Mouse (Mus musculus): Measurements from ENCODE around the gene Camta1.

- no peak for TF ChIP-seq POLR2A (IDR thresholded peaks at IDR 0.05; ENCODE audit: borderline replicate concordance, insufficient read depth, low read length)
- TF ChIP-seq CTCF (IDR thresholded peaks at IDR 0.05; ENCODE audit: borderline replicate concordance, insufficient read depth, low read depth, low read length): no peak
Observed at GRCm38 (mm10) chr4:151711406-151711805, 150.3 kb downstream of the Camta1 start.
